Mouse (Mus musculus): ENCODE data around the gene Gm20809. TPM values are rescaled to one million over a fixed set of nuclear protein-coding genes. Genes with fewer than 3 reads are reported as not detected.
"Not testable (repeated sequence)": the region's sequence is repeated elsewhere in the genome, so short reads cannot be mapped to it uniquely, and the experiment has no call there.

The Gm20809 gene
- polyA plus RNA-seq (2016; fragmentation: Nextera tagmentation; extraction: Ambion mirVana), result not detected in 2 replicates

DNA sequence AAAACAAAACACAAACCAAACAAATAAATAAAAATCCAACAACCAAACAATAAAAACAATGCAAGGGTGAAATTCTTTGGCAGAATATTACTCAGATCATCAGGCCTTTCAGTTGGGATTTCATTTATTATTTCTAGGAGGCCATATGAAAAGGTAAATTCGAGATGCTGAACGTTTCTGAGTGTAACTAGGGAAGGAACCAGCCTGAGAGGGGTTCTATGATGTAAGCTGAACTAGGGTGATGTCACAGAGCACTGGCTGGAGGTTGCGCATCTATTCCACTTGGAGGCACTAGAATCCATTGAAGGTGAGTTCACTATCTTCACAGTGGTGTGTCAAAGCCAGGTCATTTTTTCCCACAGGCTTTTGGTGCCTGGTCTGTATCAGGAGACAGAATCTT lies at the start of gene Gm20809:
Gene Gm20809, plus strand, starts transcription at position 301 of the 400 bp plus-strand sequence.
- H3K27me3 ChIP-seq; H3K27ac ChIP-seq; ATAC-seq (ENCODE audit: low FRiP score); H3K9me3 ChIP-seq; H3K36me3 ChIP-seq (replicated peaks); H3K4me1 ChIP-seq; H3K4me2 ChIP-seq; H3K4me3 ChIP-seq (replicated peaks); H3K9ac ChIP-seq: not testable (repeated sequence)
- WGBS, result no CpG with 5 or more reads among the region's 3 CpGs

Measured in forebrain, embryonic 12.5 days (tissue).